Mouse (Mus musculus) kidney, postnatal 0 days (tissue): ENCODE data around the gene Gm17651. TPM values are rescaled to one million over a fixed set of nuclear protein-coding genes. Genes with fewer than 3 reads are reported as not detected.
A peak's percentile ranks its signal among the peaks of the same experiment; 100 is the strongest.

ENCODE experiments used
- ATAC-seq: fragments of 200-750 bp; cut with Nextera tagmentation; replicated peaks from 2 replicates; pipeline ENCODE4 v1.8.0; 2017; ENCODE audit warnings: low read depth, moderate number of reproducible peaks, moderate TSS enrichment, moderate library complexity; ENCODE audit not compliant: low FRiP score
- DNase-seq: peaks from one replicate; pipeline ENCODE4 v3.0.0-alpha.2; 2016; ENCODE audit warnings: low spot score
- H3K27ac ChIP-seq: fragments of 300-500 bp; sonication (generic); 2 replicates; pipeline ENCODE4 v1.5.1; 2014; ENCODE audit warnings: mild to moderate bottlenecking
- H3K27me3 ChIP-seq: fragments of 300-500 bp; sonication (generic); 2 replicates; pipeline ENCODE4 v1.6.1; 2014; ENCODE audit warnings: low read length, mixed read lengths; ENCODE audit not compliant: insufficient read depth
- H3K36me3 ChIP-seq: fragments of 300-500 bp; sonication (generic); 2 replicates; pipeline ENCODE4 v1.6.1; 2014; ENCODE audit warnings: low read length, mixed read lengths; ENCODE audit not compliant: insufficient read depth
- H3K4me1 ChIP-seq: fragments of 300-500 bp; sonication (generic); replicated peaks from 2 replicates; pipeline ENCODE4 v1.6.1; 2014; ENCODE audit warnings: antibody characterized with exemption, low read length, mixed read lengths; ENCODE audit not compliant: insufficient read depth
- H3K4me2 ChIP-seq: fragments of 300-500 bp; sonication (generic); 2 replicates; pipeline ENCODE4 v1.6.1; 2014; ENCODE audit warnings: mild to moderate bottlenecking, low read length, moderate library complexity, mixed read lengths
- H3K4me3 ChIP-seq: fragments of 300-500 bp; sonication (generic); replicated peaks from 2 replicates; pipeline ENCODE4 v1.5.1; 2014; ENCODE audit warnings: low read depth, low read length
- H3K9ac ChIP-seq: fragments of 300-500 bp; sonication (generic); 2 replicates; pipeline ENCODE4 v1.6.1; 2014; ENCODE audit warnings: low read depth, low read length
- H3K9me3 ChIP-seq: fragments of 300-500 bp; sonication (generic); replicated peaks from 2 replicates; pipeline ENCODE4 v1.6.1; 2016; ENCODE audit warnings: low read length, inconsistent platforms, mixed read lengths
- CTCF ChIP-seq: IDR thresholded peaks from 2 replicates; pipeline ENCODE4 v1.5.1; 2016; ENCODE audit warnings: antibody characterized with exemption, low read depth, mild to moderate bottlenecking, moderate library complexity
- WGBS: fragments of 180-500 bp; shearing (Covaris S2); extraction: QIAGEN DNeasy Blood & Tissue Kit; methylation state at CpG from one replicate; pipeline ENCODE4 v1.1.7; 2014; 5-methylcytosine and 5-hydroxymethylcytosine counted together
- polyA plus RNA-seq: library from polyadenylated mRNA; unstranded; fragments of >200 nt; fragmentation: Nextera tagmentation; extraction: Ambion mirVana; gene quantifications from 2 replicates; pipeline ENCODE4 v1.2.1, GENCODE M21; 2015

Gene Gm17651
- polyA plus RNA-seq, 1 experiment from 2014 or later: not detected

DNA sequence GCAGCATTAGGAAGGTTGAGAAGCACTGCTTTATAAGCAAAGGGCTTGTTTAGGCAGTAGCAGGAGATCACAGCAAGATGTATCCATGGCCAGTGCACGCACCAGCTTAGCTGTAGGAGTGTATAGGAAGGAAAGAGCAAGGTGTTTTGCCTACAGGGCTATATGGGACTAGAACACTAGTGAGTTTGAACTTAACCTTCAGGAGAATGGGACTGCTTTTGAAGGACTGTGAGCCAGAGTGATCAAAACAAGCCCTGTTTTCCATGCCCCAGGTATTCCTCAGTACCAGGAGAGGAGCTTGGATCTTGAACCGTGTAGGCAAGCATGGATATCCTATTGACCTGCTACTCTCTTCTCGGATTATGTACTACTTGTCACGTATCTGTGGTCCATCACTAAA is 33.1 kb downstream of the Gm17651 start:
- no peak overlapping the region for H3K27ac ChIP-seq
- H3K4me3 ChIP-seq: no peak overlapping the region
- H3K4me2 ChIP-seq: no peak overlapping the region
- DNase-seq (no peak), ATAC-seq (no peak)
- H3K9ac ChIP-seq: no peak overlapping the region
- no peaks in the 10 kb centered on the region for H3K9me3 ChIP-seq
- no peaks in the 10 kb centered on the region for H3K36me3 ChIP-seq
- no peak for TF ChIP-seq CTCF
- 93% methylated on average over 4 of the region's 4 CpGs for WGBS
- no peaks in the 10 kb centered on the region for H3K27me3 ChIP-seq
- no peaks in the 10 kb centered on the region for H3K4me1 ChIP-seq

- no peaks in the 10 kb centered on the region for H3K9me3 ChIP-seq
- DNase-seq (peak; percentile 27), ATAC-seq (no peak)
Observed at GRCm38 (mm10) chr3:97634288-97634761, 40.2 kb downstream of the Gm17651 start.

DNA sequence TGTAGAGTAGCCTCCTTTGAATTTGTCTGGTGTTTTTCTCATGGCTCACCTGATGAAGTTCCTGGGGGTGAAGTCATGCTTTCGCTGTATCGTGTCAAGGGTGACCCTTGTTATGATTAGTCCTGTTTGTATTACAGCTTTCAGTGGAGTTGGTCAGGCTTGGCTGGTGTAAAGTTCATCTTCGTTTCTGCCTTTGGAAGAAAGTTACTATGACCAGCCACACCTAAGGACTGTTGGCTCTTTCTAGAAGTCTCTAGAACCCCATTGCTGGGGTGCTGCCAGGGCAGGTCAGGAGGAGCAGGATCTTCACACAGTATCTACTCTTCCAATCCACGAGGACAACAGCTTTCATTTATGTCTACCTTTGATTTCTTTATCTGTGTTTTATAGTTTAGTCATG is 41.0 kb downstream of the Gm17651 start:
- H3K4me3 ChIP-seq: no peak overlapping the region
- no peaks in the 10 kb centered on the region for H3K9me3 ChIP-seq
- no peak for ATAC-seq
- no peaks in the 10 kb centered on the region for H3K36me3 ChIP-seq
- no peak for TF ChIP-seq CTCF
- H3K4me1 ChIP-seq: no peaks in the 10 kb centered on the region
- H3K9ac ChIP-seq: no peak overlapping the region
- no peak for DNase-seq
- H3K4me2 ChIP-seq: no peak overlapping the region
- H3K27ac ChIP-seq: no peak overlapping the region
- WGBS: 71% methylated on average over 4 of the region's 4 CpGs
- no peaks in the 10 kb centered on the region for H3K27me3 ChIP-seq

More at GRCm38 (mm10) chr3:97634288-97634761, 40.2 kb downstream of the Gm17651 start:
- no peak overlapping the region for H3K27ac ChIP-seq
- no peak overlapping the region for H3K4me2 ChIP-seq
- H3K9ac ChIP-seq: no peak overlapping the region
- 55% methylated on average over 3 of the region's 3 CpGs for WGBS
- H3K4me3 ChIP-seq: no peak overlapping the region
- H3K36me3 ChIP-seq: no peaks in the 10 kb centered on the region
- no peaks in the 10 kb centered on the region for H3K27me3 ChIP-seq
- H3K4me1 ChIP-seq: no peaks in the 10 kb centered on the region
- peak; percentile 24; the same call in 1 of the 2 replicates for TF ChIP-seq CTCF

DNA sequence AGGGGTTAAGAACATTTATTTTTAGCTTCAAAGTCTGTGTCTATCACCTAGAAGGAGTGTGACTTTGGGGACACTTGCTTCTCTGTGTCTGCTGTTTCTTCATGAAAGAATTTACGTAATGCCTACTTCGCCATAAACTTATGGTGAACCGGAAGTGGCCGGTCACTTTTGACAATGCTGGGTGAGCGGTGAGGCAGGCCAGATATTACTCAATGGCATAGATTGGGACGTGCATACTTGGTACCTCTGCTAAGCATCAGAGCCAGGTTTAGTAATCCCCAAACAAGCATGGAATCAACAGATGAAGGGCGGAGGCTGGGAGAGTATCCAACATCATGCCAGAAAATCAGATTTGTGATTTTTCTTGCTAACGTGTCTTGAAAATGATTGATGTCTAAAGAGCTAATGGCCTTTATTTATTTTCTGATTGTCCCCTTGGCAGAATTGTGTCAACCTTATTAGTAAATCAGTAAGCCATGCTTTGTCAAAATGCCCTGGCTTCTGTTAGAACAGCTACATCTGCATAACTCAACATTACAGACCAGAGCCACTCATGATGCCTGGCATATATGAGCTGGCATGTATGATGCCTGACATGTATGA is 43.1 kb downstream of the Gm17651 start:
- Histone ChIP-seq H3K27ac (no peak overlapping the region), H3K36me3 (no peaks in the 10 kb centered on the region), H3K9ac (no peak overlapping the region), H3K4me3 (no peak overlapping the region), H3K4me2 (no peak overlapping the region), H3K9me3 (no peaks in the 10 kb centered on the region), H3K4me1 (no peaks in the 10 kb centered on the region), H3K27me3 (no peaks in the 10 kb centered on the region)
- ATAC-seq (no peak), DNase-seq (no peak)
- no peak for TF ChIP-seq CTCF
- 86% methylated on average over 8 of the region's 8 CpGs for WGBS

DNA sequence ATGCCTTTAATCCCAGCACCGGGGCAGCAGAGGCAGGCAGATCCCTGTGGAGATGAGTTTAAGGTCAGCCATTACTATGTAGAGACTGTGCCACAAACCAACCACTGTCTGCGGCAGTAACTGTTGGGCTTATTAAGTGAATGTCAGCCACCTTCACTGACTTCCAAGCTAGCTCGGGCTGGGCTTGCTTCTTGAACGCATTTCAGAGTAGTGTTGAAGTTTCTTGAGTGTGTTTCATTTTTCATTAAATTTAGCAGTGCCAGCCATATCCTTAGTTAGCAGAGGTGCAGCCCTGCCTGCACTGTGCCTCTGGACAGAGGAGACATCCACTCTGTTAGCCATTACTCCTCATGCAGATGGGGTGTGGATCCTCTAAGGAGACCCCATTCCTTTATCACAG is 43.7 kb downstream of the Gm17651 start:
- H3K9ac ChIP-seq: no peak overlapping the region
- no peaks in the 10 kb centered on the region for H3K36me3 ChIP-seq
- no peaks in the 10 kb centered on the region for H3K27me3 ChIP-seq
- H3K4me1 ChIP-seq: no peaks in the 10 kb centered on the region
- H3K27ac ChIP-seq: no peak overlapping the region
- H3K4me2 ChIP-seq: no peak overlapping the region
- no peak for TF ChIP-seq CTCF
- no peak overlapping the region for H3K4me3 ChIP-seq
- ATAC-seq: no peak
- no peak for DNase-seq
- 91% methylated on average over 4 of the region's 4 CpGs for WGBS
- H3K9me3 ChIP-seq: no peaks in the 10 kb centered on the region

DNA sequence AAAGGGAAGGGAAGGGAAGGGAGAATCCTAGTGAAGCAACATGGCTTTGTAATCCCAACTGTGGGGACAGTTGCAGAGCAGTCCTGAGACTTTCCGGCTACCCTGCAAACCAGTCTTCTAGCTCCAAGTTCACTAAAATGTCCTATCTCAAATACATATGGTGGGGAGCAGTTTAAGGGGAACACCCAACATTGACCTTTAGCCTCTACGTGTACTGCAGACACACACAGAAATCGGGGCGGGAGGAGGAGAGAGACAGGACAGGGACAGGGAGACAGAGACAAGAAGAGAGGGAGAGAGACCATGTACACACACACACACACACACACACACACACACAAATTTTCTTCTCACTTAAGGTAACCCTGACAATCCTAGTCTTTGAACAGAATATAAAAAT is 44.6 kb downstream of the Gm17651 start:
- ATAC-seq (no peak), DNase-seq (no peak)
- Histone ChIP-seq H3K36me3 (no peaks in the 10 kb centered on the region), H3K9me3 (no peaks in the 10 kb centered on the region), H3K27ac (no peak overlapping the region), H3K4me1 (no peaks in the 10 kb centered on the region), H3K27me3 (no peaks in the 10 kb centered on the region), H3K4me3 (no peak overlapping the region), H3K9ac (no peak overlapping the region), H3K4me2 (no peak overlapping the region)
- 91% methylated on average over 4 of the region's 4 CpGs for WGBS
- no peak for TF ChIP-seq CTCF
